Mouse (Mus musculus) thymus, adult 2 months (tissue): Measurements from ENCODE around the gene Negr1. TPM values are rescaled to one million over a fixed set of nuclear protein-coding genes. Genes with fewer than 3 reads are reported as not detected.

Source experiments
- DNase-seq: peaks from one replicate; pipeline ENCODE4 v3.0.0; 2021
- H3K27ac ChIP-seq: fragments of 200-500 bp; 2 replicates; pipeline ENCODE4 v1.5.1; 2012; ENCODE audit warnings: low read length, control low read depth; ENCODE audit not compliant: control insufficient read depth, insufficient read depth
- H3K27me3 ChIP-seq: fragments of 200-500 bp; 2 replicates; pipeline ENCODE4 v1.6.1; 2012; ENCODE audit warnings: mild to moderate bottlenecking, low read length, moderate library complexity, mixed read lengths; ENCODE audit not compliant: control insufficient read depth, insufficient read depth
- H3K36me3 ChIP-seq: fragments of 200-500 bp; 2 replicates; pipeline ENCODE4 v1.6.1; 2012; ENCODE audit warnings: mild to moderate bottlenecking, low read length, moderate library complexity; ENCODE audit not compliant: control insufficient read depth, insufficient read depth
- H3K4me1 ChIP-seq: fragments of 200-500 bp; replicated peaks from 2 replicates; pipeline ENCODE4 v1.6.1; 2012; ENCODE audit warnings: low read length; ENCODE audit not compliant: control insufficient read depth, insufficient read depth
- H3K4me3 ChIP-seq: fragments of 200-500 bp; 2 replicates; pipeline ENCODE4 v1.5.1; 2012; ENCODE audit warnings: mild to moderate bottlenecking, low read length, control low read depth, moderate library complexity; ENCODE audit not compliant: control insufficient read depth, insufficient read depth
- CTCF ChIP-seq: fragments of 200-500 bp; IDR thresholded peaks from 2 replicates; pipeline ENCODE4 v1.5.1; 2012; ENCODE audit warnings: mild to moderate bottlenecking, control low read depth, low read length, moderate library complexity, borderline replicate concordance; ENCODE audit not compliant: control insufficient read depth, poor library complexity, insufficient read depth; ENCODE audit errors: extremely low read depth
- POLR2A ChIP-seq: fragments of 200-500 bp; IDR thresholded peaks from 2 replicates; pipeline ENCODE4 v1.6.1; 2012; ENCODE audit warnings: mild to moderate bottlenecking, low read length, control low read depth, moderate library complexity; ENCODE audit not compliant: control insufficient read depth, poor library complexity, insufficient read depth; ENCODE audit errors: extremely low read depth
- WGBS: fragments of 180-500 bp; shearing (Covaris S2); methylation state at CpG from one replicate; pipeline ENCODE4 v1.1.7; 2018; 5-methylcytosine and 5-hydroxymethylcytosine counted together
- polyA plus RNA-seq: library from polyadenylated mRNA; depleted of rRNA; stranded (reverse); fragments of >200 nt; gene quantifications from 2 replicates; pipeline ENCODE4 v1.2.3, GENCODE M21; 2012

The Negr1 gene
- polyA plus RNA-seq, 1 experiment = 0.67 TPM

DNA sequence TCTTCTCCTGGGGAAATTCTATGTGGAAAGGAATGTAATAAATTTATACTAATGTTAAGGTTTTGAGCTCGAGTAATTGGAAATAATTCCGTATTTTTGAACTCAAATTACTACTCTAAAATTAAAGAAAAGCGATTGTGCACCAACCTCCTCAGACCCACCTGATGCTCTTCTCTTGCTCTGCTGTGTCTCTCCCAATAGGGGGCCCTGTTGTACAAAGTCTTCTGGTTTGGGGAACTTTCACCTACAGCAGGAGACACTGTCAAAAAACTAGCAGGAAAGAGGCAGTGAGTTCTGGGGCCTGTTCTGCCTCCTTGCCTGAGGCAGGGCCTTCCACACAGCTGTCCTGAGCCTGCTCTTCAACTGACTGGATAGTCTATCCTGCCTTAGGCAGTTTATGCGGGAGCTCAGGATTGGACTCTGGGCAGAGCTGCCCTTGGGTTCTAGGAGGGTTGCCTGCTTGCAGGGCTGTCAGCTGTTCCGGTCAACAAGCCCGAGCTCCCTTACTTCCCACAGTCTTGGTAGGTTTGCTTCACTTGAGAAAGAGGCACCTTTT is 310.1 kb downstream of the Negr1 start:
- TF ChIP-seq POLR2A (no peak), CTCF (no peak)
- WGBS = 82% methylated on average over 6 of the region's 6 CpGs
- no peaks in the 10 kb centered on the region for H3K36me3 ChIP-seq
- no peaks in the 10 kb centered on the region for H3K27me3 ChIP-seq
- H3K4me1 ChIP-seq = no peaks in the 10 kb centered on the region
- no peak overlapping the region for H3K27ac ChIP-seq
- no peak overlapping the region for H3K4me3 ChIP-seq
- no peak for DNase-seq

DNA sequence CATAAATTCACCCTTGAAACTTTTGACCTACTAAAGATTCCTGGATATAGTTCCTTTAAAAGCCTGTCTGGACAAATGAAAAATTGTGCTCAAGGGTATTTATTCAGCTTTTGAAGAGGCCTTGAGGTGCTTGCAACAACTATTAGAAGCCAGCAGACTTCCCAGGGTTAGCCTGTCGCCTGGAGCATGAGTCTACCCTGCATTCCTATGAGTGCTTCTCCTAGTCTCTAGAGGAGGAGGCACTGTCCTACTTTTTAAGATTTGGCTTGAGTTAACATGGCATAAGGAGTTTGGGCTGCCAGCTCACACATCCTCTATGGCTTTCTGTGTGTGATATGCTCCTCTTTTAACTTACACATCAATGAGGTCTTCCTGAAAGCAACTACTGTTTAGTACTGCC is 315.0 kb downstream of the Negr1 start:
- WGBS = 82% methylated on average over 1 of the region's 1 CpGs
- no peaks in the 10 kb centered on the region for H3K4me1 ChIP-seq
- DNase-seq = no peak
- H3K36me3 ChIP-seq = no peaks in the 10 kb centered on the region
- no peak overlapping the region for H3K27ac ChIP-seq
- no peak overlapping the region for H3K4me3 ChIP-seq
- TF ChIP-seq POLR2A = no peak
- no peak for TF ChIP-seq CTCF
- no peaks in the 10 kb centered on the region for H3K27me3 ChIP-seq

- Histone ChIP-seq H3K27me3 (no peaks in the 10 kb centered on the region), H3K27ac (no peak overlapping the region), H3K36me3 (no peaks in the 10 kb centered on the region), H3K4me1 (no peaks in the 10 kb centered on the region), H3K4me3 (no peak overlapping the region)
- TF ChIP-seq POLR2A (no peak), CTCF (no peak)
- DNase-seq = no peak
- WGBS = 77% methylated on average over 3 of the region's 3 CpGs
Observed at GRCm38 (mm10) chr3:156882129-156882528, 320.5 kb downstream of the Negr1 start.

DNA sequence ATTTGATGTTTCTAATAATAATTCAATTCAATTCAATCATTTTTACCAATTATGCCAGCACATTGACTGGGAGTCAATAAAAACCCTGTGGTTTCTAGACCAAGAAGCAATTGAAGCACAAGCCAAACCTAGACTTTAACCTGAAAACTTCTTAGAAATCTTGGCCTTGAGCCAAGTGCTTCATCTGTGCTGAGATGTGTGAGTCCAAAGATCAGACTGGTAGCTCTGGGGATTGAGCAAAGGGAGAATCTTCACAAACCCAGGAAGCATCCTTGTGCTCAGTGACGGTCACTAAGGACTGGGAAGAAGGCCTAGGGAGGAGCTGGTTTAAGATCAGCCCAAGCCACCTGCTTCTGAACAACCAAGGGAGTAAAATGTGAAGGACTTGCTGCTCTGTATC is 322.3 kb downstream of the Negr1 start:
- Histone ChIP-seq H3K4me1 (no peaks in the 10 kb centered on the region), H3K36me3 (no peaks in the 10 kb centered on the region), H3K27ac (no peak overlapping the region), H3K27me3 (no peaks in the 10 kb centered on the region), H3K4me3 (no peak overlapping the region)
- DNase-seq = no peak
- WGBS = 97% methylated on average over 1 of the region's 1 CpGs
- TF ChIP-seq CTCF (no peak), POLR2A (no peak)

DNA sequence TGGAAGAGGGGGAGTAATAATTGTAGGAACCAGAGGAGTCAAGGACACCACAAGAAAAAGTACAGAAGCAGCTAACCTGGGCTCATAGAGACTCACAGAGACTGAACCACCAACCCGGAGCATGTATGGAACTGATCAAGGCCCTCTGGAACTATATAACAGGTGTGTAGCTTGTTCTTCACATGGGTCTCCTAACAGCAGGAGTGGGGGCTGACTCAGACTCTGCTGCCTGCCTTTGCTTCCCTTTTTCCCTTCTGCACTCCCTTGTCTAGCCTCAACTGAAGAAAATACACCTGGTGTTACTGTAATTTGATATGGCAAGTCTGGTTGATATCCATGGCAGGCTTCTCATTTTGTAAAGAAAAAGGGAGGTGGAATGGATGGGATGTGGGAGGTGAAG is 324.1 kb downstream of the Negr1 start:
- TF ChIP-seq POLR2A (no peak), CTCF (no peak)
- Histone ChIP-seq H3K4me1 (no peaks in the 10 kb centered on the region), H3K36me3 (no peaks in the 10 kb centered on the region), H3K27ac (no peak overlapping the region), H3K4me3 (no peak overlapping the region), H3K27me3 (no peaks in the 10 kb centered on the region)
- WGBS = 90% methylated on average over 1 of the region's 1 CpGs
- DNase-seq = no peak

- TF ChIP-seq CTCF = no peak
- TF ChIP-seq POLR2A = no peak
- Histone ChIP-seq H3K4me3 (no peak overlapping the region), H3K27ac (no peak overlapping the region), H3K4me1 (no peaks in the 10 kb centered on the region), H3K27me3 (no peaks in the 10 kb centered on the region), H3K36me3 (no peaks in the 10 kb centered on the region)
- DNase-seq = no peak
- 93% methylated on average over 3 of the region's 3 CpGs for WGBS
Observed at GRCm38 (mm10) chr3:156886915-156887314, 325.3 kb downstream of the Negr1 start.

DNA sequence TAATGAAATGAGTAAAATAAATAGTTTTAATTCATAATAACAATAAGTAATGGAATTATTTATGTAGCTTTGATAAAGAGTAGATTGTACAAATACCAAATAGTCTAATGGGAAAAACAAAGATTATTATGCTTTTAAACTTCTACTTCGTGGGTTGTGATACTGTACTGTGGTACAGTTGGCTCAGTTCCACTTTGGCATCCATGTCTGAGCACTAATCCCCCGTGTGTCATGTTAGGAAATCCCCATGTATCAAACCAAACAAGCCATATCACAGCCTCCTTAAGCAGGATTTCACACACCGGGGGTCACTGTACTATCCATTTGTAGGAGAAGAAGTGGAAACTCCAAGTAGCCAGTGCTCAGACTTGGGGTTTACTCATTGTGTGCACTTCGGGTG is 329.4 kb downstream of the Negr1 start:
- no peaks in the 10 kb centered on the region for H3K4me1 ChIP-seq
- 77% methylated on average over 4 of the region's 4 CpGs for WGBS
- DNase-seq = no peak

More for the DNA sequence above, 329.4 kb downstream of the Negr1 start:
- H3K4me3 ChIP-seq = no peak overlapping the region
- H3K36me3 ChIP-seq = no peaks in the 10 kb centered on the region
- H3K27me3 ChIP-seq = no peaks in the 10 kb centered on the region
- no peak overlapping the region for H3K27ac ChIP-seq
- TF ChIP-seq CTCF (no peak), POLR2A (no peak)
